Mouse (Mus musculus): Measurements from ENCODE around the gene Gpr4. TPM values are rescaled to one million over a fixed set of nuclear protein-coding genes. Genes with fewer than 3 reads are reported as not detected.

Gene Gpr4
- total and polyA plus RNA-seq, 3 experiments: 0.15 to 0.19 TPM; not detected in 1

DNA sequence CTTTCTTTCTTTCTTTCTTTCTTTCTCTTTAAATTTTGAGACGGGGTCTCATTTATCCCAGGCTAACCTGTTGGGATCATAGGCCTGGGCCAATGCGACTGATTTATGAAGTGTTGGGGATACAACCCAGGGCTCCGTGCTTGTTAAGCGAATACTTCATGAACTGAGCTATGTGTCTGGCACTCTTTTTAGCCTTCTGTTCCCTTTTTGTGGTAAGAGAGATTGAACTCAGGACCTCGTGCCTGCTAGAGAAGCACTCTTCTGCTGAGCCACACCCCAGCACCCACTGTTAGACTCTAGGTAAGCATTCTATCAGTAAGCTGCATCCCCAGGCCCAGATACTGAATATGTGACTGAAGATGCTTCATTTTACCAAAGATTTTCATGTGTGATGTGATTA lies 5.2 kb downstream of the Gpr4 start:
- TF ChIP-seq BHLHE40 (IDR thresholded peaks at IDR 0.05; ENCODE audit: borderline replicate concordance, low read depth, low read length) (peak; percentile 55; the same call in 1 of the 2 replicates), TBP (IDR thresholded peaks at IDR 0.05; ENCODE audit: low read depth, low read length) (peak; percentile 51; the same call in 1 of the 2 replicates), MAFK (IDR thresholded peaks at IDR 0.05; ENCODE audit: borderline replicate concordance, low read depth, low read length) (no peak), SMC3 (IDR thresholded peaks at IDR 0.05; ENCODE audit: low read depth, low read length) (peak; percentile 9; the same call in 1 of the 2 replicates), MXI1 (IDR thresholded peaks at IDR 0.05; ENCODE audit: low read depth, low read length) (peak; percentile 59), MYB (IDR thresholded peaks at IDR 0.05; ENCODE audit: low read depth, low read length) (no peak), SIN3A (IDR thresholded peaks at IDR 0.05; ENCODE audit: low read length) (0 out of 2 replicates have a peak, but pooled peaks have one; percentile 24), POLR2AphosphoS2 (IDR thresholded peaks at IDR 0.05; ENCODE audit: low read length) (no peak), GATA1 (IDR thresholded peaks at IDR 0.05; ENCODE audit: low read depth, low read length) (0 out of 2 replicates have a peak, but pooled peaks have one; percentile 34), MYC (IDR thresholded peaks at IDR 0.05; ENCODE audit: low read depth, low read length) (peak; percentile 86), ETS1 (IDR thresholded peaks at IDR 0.05; ENCODE audit: low read depth, low read length) (0 out of 2 replicates have a peak, but pooled peaks have one; percentile 13), MAX (IDR thresholded peaks at IDR 0.05; ENCODE audit: low read length) (peak; percentile 76), MAZ (IDR thresholded peaks at IDR 0.05; ENCODE audit: low read depth, low read length) (0 out of 2 replicates have a peak, but pooled peaks have one; percentile 25), EP300 (IDR thresholded peaks at IDR 0.05; ENCODE audit: low read depth in 1 of 2, low read length in 2 of 2) (0 out of 4 replicates have a peak, but pooled peaks have one; percentile 6 to 19)
- peak; percentile 85 for DNase-seq (ENCODE audit: low read depth, low spot score)
- Histone ChIP-seq H3K36me3 (ENCODE audit: control insufficient read depth in 1 of 2, insufficient read depth in 2 of 2, low read length in 2 of 2) (peaks cover 0 to 17% of the 10 kb centered on the region in 2 experiments; a peak in 2 of 4 replicates), H3K27me3 (ENCODE audit: control insufficient read depth in 1 of 2, insufficient read depth in 2 of 2, low read length in 2 of 2) (no peaks in the 10 kb centered on the region), H3K27ac (ENCODE audit: control insufficient read depth, low read depth, low read length) (peak overlapping the region; percentile 51; the same call in 1 of the 2 replicates), H3K4me1 (ENCODE audit: control insufficient read depth in 1 of 2, insufficient read depth in 2 of 2, low read length in 2 of 2) (peaks cover 4 to 32% of the 10 kb centered on the region in 2 experiments), H3K79me2 (ENCODE audit: control insufficient read depth, insufficient read depth, low read length, poor library complexity) (no peaks in the 10 kb centered on the region), H3K9me3 (replicated peaks; ENCODE audit: insufficient read depth, low read length) (no peaks in the 10 kb centered on the region), H3K4me3 (ENCODE audit: control insufficient read depth in 1 of 2, insufficient read depth in 1 of 2, low read depth in 2 of 2, low read length in 2 of 2) (no peak overlapping the region), H3K9ac (ENCODE audit: control insufficient read depth, low read depth, low read length, poor library complexity, severe bottlenecking) (no peak overlapping the region)

- no peaks in the 10 kb centered on the region for H3K27me3 ChIP-seq (ENCODE audit: control insufficient read depth in 1 of 2, insufficient read depth in 2 of 2, low read length in 2 of 2)
Measured at GRCm38 (mm10) chr7:19217944-19218343, 5.6 kb downstream of the Gpr4 start.

GRCm38 (mm10) chr7:19220061-19220460 lies 7.7 kb downstream of the Gpr4 start:
- Histone ChIP-seq H3K27ac (ENCODE audit: control insufficient read depth, low read depth, low read length) (no peak overlapping the region), H3K4me3 (ENCODE audit: control insufficient read depth in 1 of 2, insufficient read depth in 1 of 2, low read depth in 2 of 2, low read length in 2 of 2) (no peak overlapping the region), H3K9ac (ENCODE audit: control insufficient read depth, low read depth, low read length, poor library complexity, severe bottlenecking) (no peak overlapping the region), H3K27me3 (ENCODE audit: control insufficient read depth in 1 of 2, insufficient read depth in 2 of 2, low read length in 2 of 2) (no peaks in the 10 kb centered on the region), H3K79me2 (ENCODE audit: control insufficient read depth, insufficient read depth, low read length, poor library complexity) (no peaks in the 10 kb centered on the region), H3K36me3 (ENCODE audit: control insufficient read depth in 1 of 2, insufficient read depth in 2 of 2, low read length in 2 of 2) (peaks cover 0 to 17% of the 10 kb centered on the region in 2 experiments; a peak in 2 of 4 replicates), H3K9me3 (replicated peaks; ENCODE audit: insufficient read depth, low read length) (no peaks in the 10 kb centered on the region), H3K4me1 (ENCODE audit: control insufficient read depth in 1 of 2, insufficient read depth in 2 of 2, low read length in 2 of 2) (peaks cover 4 to 26% of the 10 kb centered on the region in 2 experiments)
- DNase-seq (ENCODE audit: low read depth, low spot score): no peak
- peak; percentile 19; the same call in 1 of the 2 replicates for TF ChIP-seq SMC3 (IDR thresholded peaks at IDR 0.05; ENCODE audit: low read depth, low read length)
- no peak for TF ChIP-seq E2F4 (IDR thresholded peaks at IDR 0.05; ENCODE audit: borderline replicate concordance, low read depth, low read length)
- TF ChIP-seq UBTF (IDR thresholded peaks at IDR 0.05; ENCODE audit: borderline replicate concordance, insufficient read depth, low read depth, low read length): no peak
- peak; percentile 17 to 31 (median 18); a peak in 2 of 6 replicates for TF ChIP-seq CTCF (IDR thresholded peaks at IDR 0.05 in 2 of 3, conservative IDR thresholded peaks at IDR 0.05 in 1 of 3; ENCODE audit: control insufficient read depth in 1 of 3, insufficient read depth in 1 of 3, low read depth in 2 of 3, low read length in 3 of 3, poor library complexity in 1 of 3, severe bottlenecking in 1 of 3)
- TF ChIP-seq MYB (IDR thresholded peaks at IDR 0.05; ENCODE audit: low read depth, low read length): no peak

More at GRCm38 (mm10) chr7:19217944-19218343, 5.6 kb downstream of the Gpr4 start:
- Histone ChIP-seq H3K27ac (ENCODE audit: control insufficient read depth, low read depth, low read length) (no peak overlapping the region), H3K9ac (ENCODE audit: control insufficient read depth, low read depth, low read length, poor library complexity, severe bottlenecking) (no peak overlapping the region), H3K4me1 (ENCODE audit: control insufficient read depth in 1 of 2, insufficient read depth in 2 of 2, low read length in 2 of 2) (peaks cover 4 to 32% of the 10 kb centered on the region in 2 experiments), H3K9me3 (replicated peaks; ENCODE audit: insufficient read depth, low read length) (no peaks in the 10 kb centered on the region), H3K36me3 (ENCODE audit: control insufficient read depth in 1 of 2, insufficient read depth in 2 of 2, low read length in 2 of 2) (peaks cover 0 to 17% of the 10 kb centered on the region in 2 experiments; a peak in 2 of 4 replicates), H3K4me3 (ENCODE audit: control insufficient read depth in 1 of 2, insufficient read depth in 1 of 2, low read depth in 2 of 2, low read length in 2 of 2) (no peak overlapping the region), H3K79me2 (ENCODE audit: control insufficient read depth, insufficient read depth, low read length, poor library complexity) (no peaks in the 10 kb centered on the region)
- TF ChIP-seq TBP (IDR thresholded peaks at IDR 0.05; ENCODE audit: low read depth, low read length) (no peak), MAZ (IDR thresholded peaks at IDR 0.05; ENCODE audit: low read depth, low read length) (0 out of 2 replicates have a peak, but pooled peaks have one; percentile 10)
- DNase-seq (ENCODE audit: low read depth, low spot score): peak; percentile 26
